Mouse (Mus musculus): Measurements from ENCODE around the gene Aebp2.

- no peak for TF ChIP-seq CTCF (IDR thresholded peaks at IDR 0.05; ENCODE audit: control insufficient read depth, insufficient read depth, insufficient read length)
- no peak for TF ChIP-seq USF1 (IDR thresholded peaks at IDR 0.05; ENCODE audit: low read depth)
- no peak for TF ChIP-seq MAX (IDR thresholded peaks at IDR 0.05)
- TF ChIP-seq FOSL1 (IDR thresholded peaks at IDR 0.05; ENCODE audit: insufficient read depth, low read length, poor library complexity, severe bottlenecking): no peak
- TF ChIP-seq CEBPB (IDR thresholded peaks at IDR 0.05; ENCODE audit: low read depth): no peak
- no peak for TF ChIP-seq MYOD1 (IDR thresholded peaks at IDR 0.05; ENCODE audit: control insufficient read depth, insufficient read length, low read depth)
- no peak for TF ChIP-seq MYOG (IDR thresholded peaks at IDR 0.05; ENCODE audit: control insufficient read depth, extremely low read depth, insufficient read length)
Observed at GRCm38 (mm10) chr6:140655451-140655850, 33.0 kb downstream of the Aebp2 start.
